In genomic region chr8:120644663-120645062, GRCm38 (mm10) we compare ENCODE assay signal across 7 mouse cellular contexts. TPM values are rescaled to one million over a fixed set of nuclear protein-coding genes. Genes with fewer than 3 reads are reported as not detected.
DNase-seq lines count a peak whose midpoint lies in the region; ATAC-seq lines count a peak whose summit lies in the region.

No protein-coding gene starts in this region.

- no peak overlapping the region for H3K4me3 ChIP-seq in neural tube, embryonic 13.5 days

- no peaks in the 10 kb centered on the region for H3K27me3 ChIP-seq in neural tube, embryonic 13.5 days

- no peaks in the 10 kb centered on the region; the same call in 1 of the 2 replicates for H3K4me1 ChIP-seq in neural tube, embryonic 13.5 days (replicated peaks)

- no peaks in the 10 kb centered on the region for H3K36me3 ChIP-seq in neural tube, embryonic 13.5 days

- H3K4me2 ChIP-seq in neural tube, embryonic 13.5 days, result no peak overlapping the region

- peak; percentile 79 for ATAC-seq in neural tube, embryonic 13.5 days (ENCODE audit: low read depth)

- peak overlapping the region; percentile 54; the same call in 1 of the 2 replicates for H3K27ac ChIP-seq in neural tube, embryonic 13.5 days (replicated peaks)

- intact Hi-C loops in gastrocnemius, postnatal 36 days (cut with DNase I), result no loop called here

- H3K9me3 ChIP-seq in neural tube, embryonic 13.5 days, result no peaks in the 10 kb centered on the region

- no peak for DNase-seq in neural tube, embryonic 10.5 days (ENCODE audit: extremely low spot score, low spot score)
- DNase-seq in cerebellum, adult 11-12 months, result peak; percentile 65
- DNase-seq in gastrocnemius, postnatal 36 days, result peak; percentile 28 to 29
- peak; percentile 65 to 66 for DNase-seq in left cerebral cortex, adult 18-20 months (ENCODE audit: low spot score in 2 of 2)
- DNase-seq in ovary, postnatal 14 days (ENCODE audit: low spot score), result peak; percentile 57
- no peak for DNase-seq in spleen, postnatal 10 days (ENCODE audit: low spot score in 2 of 2)

- 77% methylated on average over 7 of the region's 7 CpGs for WGBS in neural tube, embryonic 13.5 days

- H3K9ac ChIP-seq in neural tube, embryonic 13.5 days, result no peak overlapping the region

RNA-seq across cellular contexts. Expression of gene 1190005I06Rik, which starts 2.8 kb away (rescaled TPM):
- 6.9 and 7.8 TPM in 2 replicates for polyA plus RNA-seq in neural tube, embryonic 13.5 days (2015; fragmentation: Nextera tagmentation; extraction: Ambion mirVana)
- total RNA-seq in gastrocnemius, postnatal 36 days (2021), result 1 to 10 TPM in 1 of 2 experiments, under 1 TPM in 1; 0.84 to 1.5 TPM
- 10 to 100 TPM; 10.1 to 15.6 TPM for total RNA-seq in left cerebral cortex, adult 18-20 months (2021)

RNA-seq across cellular contexts. Expression of gene Gm27021, which starts 23.2 kb away (rescaled TPM):
- 5.5 and 7.3 TPM in 2 replicates for polyA plus RNA-seq in neural tube, embryonic 13.5 days (2015; fragmentation: Nextera tagmentation; extraction: Ambion mirVana)
- not detected for total RNA-seq in gastrocnemius, postnatal 36 days (2021)
- total RNA-seq in left cerebral cortex, adult 18-20 months (2021), result under 1 TPM; 0.59 to 0.91 TPM

RNA-seq across cellular contexts. Expression of gene Cox4i1, which starts 23.4 kb away (rescaled TPM):
- polyA plus RNA-seq in neural tube, embryonic 13.5 days (2015; fragmentation: Nextera tagmentation; extraction: Ambion mirVana), result 1,233 and 1,242 TPM in 2 replicates
- 1,000 to 10,000 TPM; 1,608 to 1,616 TPM for total RNA-seq in gastrocnemius, postnatal 36 days (2021)
- 1,000 to 10,000 TPM; 1,182 TPM for total RNA-seq in left cerebral cortex, adult 18-20 months (2021)

RNA-seq across cellular contexts. Expression of gene Emc8, which starts 23.7 kb away (rescaled TPM):
- polyA plus RNA-seq in neural tube, embryonic 13.5 days (2015; fragmentation: Nextera tagmentation; extraction: Ambion mirVana), result 147 and 149 TPM in 2 replicates
- total RNA-seq in gastrocnemius, postnatal 36 days (2021), result 10 to 100 TPM; 23.4 to 26.9 TPM
- total RNA-seq in left cerebral cortex, adult 18-20 months (2021), result 10 to 100 TPM; 71.4 to 79.7 TPM

RNA-seq across cellular contexts. Expression of gene Gins2, which starts 55.6 kb away (rescaled TPM):
- 20.1 and 21.5 TPM in 2 replicates for polyA plus RNA-seq in neural tube, embryonic 13.5 days (2015; fragmentation: Nextera tagmentation; extraction: Ambion mirVana)
- total RNA-seq in gastrocnemius, postnatal 36 days (2021), result under 1 TPM; 0.66 to 0.94 TPM
- 1 to 10 TPM; 2.1 to 2.4 TPM for total RNA-seq in left cerebral cortex, adult 18-20 months (2021)

Comparison
In these comparisons a context has a peak if more than half of its experiments do, and no peak if none do; other contexts are left out.
1. DNase-seq: peak in cerebellum, adult 11-12 months (single experiment), gastrocnemius, postnatal 36 days (2 of 2), left cerebral cortex, adult 18-20 months (2 of 2) and ovary, postnatal 14 days (single experiment); none in neural tube, embryonic 10.5 days (single experiment) and spleen, postnatal 10 days (0 of 2).
2. RNA of gene 1190005I06Rik, which starts 2.8 kb away (total RNA-seq): 10.1 to 15.6 TPM in left cerebral cortex, adult 18-20 months; 0.84 to 1.5 TPM in gastrocnemius, postnatal 36 days; every median in the first group is over 4 times any median in the second.